Mouse (Mus musculus) cerebellum, adult 9-11 months (tissue): Measurements from ENCODE around the gene Bmp4.

ENCODE experiments used
- DNase-seq: peaks from one replicate; pipeline ENCODE4 v3.0.0; 2022

The Bmp4 gene

GRCm38 (mm10) chr14:46385701-46386477 lies 4.6 kb downstream of the Bmp4 start:
- no peak for DNase-seq

DNA sequence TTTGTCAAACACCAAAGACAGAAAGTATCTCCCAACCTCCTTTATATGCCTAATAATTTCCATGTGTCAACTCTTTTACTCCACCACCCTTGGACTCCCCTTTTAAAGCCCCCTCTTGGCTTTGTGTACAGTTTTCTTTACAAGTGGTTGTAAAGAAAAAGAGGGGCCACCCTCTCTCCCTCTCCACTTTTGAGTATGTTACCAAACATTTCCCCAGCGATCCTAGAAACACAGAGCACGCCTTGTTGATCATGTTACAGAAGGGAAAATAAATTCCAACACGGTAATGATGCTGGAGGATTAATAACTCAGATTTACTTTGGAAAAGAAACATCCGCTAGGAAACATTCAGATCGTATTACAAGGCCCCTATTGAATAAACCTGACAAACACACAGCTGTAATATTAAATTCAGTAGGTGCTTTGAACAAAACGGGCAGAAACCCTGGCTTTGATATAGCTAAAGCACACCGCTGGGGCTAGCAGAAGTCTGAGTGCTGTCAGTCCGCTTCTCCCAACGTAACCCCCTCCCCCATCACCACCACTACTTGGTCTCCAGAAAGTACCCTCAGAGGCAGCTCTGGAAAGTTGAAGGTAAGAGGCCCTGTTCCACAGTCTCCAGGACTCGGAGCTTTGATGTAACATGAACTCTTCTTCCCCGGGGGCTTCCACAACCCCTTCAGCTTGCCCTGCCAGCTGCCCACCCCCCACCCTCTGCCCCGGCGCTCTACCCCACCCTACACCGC lies 5.3 kb downstream of the Bmp4 start:
- DNase-seq = no peak

- DNase-seq = peak; percentile 54
Measured at GRCm38 (mm10) chr14:46381457-46381856, 9.0 kb downstream of the Bmp4 start.

DNA sequence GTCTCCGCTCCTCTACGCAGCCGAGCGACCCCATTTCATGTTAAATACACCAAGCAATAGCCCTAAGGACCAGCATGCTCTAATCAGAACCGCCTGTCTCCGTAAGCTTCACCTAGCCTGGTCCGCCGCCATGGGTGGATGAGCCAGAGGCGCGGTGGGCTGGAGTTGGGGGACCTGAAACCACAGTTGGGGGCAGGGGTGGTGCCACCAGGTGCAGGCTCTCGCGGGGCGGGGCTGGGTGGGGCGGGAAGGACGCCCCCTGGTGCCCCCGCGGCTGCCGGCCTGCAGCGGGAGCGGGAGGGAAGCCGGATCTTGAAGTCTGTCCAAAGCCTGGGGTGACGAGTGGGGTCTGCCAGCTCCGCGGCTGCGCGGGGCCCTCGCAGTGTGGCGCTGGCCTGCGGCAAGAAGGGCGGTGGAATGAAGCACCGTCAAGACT lies 10.2 kb downstream of the Bmp4 start:
- peak; percentile 16 for DNase-seq

DNA sequence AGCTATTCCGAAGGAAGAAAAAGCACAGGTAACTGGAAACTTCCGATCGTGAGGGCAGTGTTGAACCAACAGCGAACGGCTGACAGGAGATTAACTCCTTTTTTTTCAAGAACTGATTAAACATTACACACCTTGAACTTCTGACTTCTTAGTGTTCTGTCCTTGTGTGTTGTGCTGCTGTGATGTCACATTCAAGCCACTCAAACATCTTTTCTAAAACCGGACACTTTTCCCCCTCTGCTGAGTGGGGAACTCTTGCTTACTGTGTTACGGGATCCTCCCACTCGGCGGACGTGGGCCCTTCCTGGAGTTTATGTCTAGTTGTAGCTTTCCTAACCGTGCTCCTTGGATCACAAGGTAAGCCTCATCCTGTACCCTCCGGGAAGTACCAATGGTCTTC lies 11.2 kb downstream of the Bmp4 start, which contains the start of gene Gm15217:
Gm15217 (plus strand) TSS at position 130 of the 400 bp plus-strand sequence.
- no peak for DNase-seq

GRCm38 (mm10) chr14:46375796-46376195 lies 14.7 kb downstream of the Bmp4 start:
- no peak for DNase-seq

- DNase-seq = no peak
Measured at GRCm38 (mm10) chr14:46372452-46372851, 18.0 kb downstream of the Bmp4 start.

DNA sequence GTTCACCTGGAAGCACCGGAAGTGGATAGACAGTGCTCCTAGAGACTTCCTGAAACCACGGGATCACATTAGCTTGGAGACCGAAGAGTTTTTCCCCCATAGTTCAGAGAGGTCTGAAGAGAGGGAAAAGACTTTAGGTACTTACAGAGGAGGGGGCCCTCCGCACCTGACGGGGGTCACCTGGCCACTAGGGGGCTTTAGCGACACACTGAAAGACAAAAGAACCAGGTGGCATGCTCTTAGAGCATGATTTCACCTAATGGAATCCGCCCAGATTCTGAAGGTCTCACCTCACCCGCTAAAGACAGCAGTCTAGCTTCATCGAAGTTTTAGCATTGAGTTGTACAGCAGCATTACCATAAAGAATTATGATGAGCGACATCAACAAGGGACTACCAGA lies 27.3 kb downstream of the Bmp4 start:
- no peak for DNase-seq

DNA sequence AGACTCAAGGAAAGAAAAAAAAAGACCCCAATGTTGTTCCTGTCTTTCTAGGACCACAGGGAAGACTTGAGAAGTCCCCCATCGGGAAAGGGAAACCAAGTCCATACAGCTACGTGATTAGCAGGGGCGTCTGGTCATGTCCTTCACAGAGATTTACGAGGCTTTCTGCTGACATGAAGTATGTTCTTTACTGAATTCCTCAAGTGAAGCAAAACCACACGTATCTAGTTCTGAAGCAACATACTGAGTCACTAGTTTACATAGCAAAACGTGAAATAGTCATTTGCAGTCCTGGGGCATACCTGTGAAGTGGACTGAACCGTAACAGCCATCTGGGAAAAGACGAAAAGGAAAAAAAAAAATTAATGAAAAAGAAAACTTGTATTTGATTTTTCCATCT lies 32.8 kb downstream of the Bmp4 start:
- no peak for DNase-seq

DNA sequence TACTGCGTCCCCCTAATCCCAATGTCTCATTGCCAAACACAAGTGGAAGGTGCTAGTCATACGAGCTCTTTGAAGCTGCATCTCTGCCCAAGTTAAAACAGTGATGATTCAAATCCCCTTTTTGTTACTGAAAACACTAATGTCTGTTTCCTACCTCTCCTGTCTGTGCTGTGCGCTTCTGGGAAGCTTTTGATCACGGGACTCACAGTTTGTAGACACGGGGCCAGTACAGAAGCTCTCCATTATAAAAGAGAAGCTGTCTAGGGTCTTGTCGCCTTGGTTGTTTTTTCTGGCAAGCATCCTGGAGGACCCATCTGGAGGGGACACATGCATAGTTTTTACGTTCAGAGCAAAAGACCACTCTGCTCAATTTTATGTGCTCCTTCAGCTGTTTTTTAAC lies 33.2 kb downstream of the Bmp4 start:
- no peak for DNase-seq

GRCm38 (mm10) chr14:46344750-46345149 lies 45.7 kb downstream of the Bmp4 start:
- DNase-seq = no peak

GRCm38 (mm10) chr14:46338801-46339200 lies 51.7 kb downstream of the Bmp4 start:
- DNase-seq = no peak
